Mouse (Mus musculus): ENCODE data around the gene Atp10b.
A peak's percentile ranks its signal among the peaks of the same experiment; 100 is the strongest.
"Not testable (repeated sequence)": the region's sequence is repeated elsewhere in the genome, so short reads cannot be mapped to it uniquely, and the experiment has no call there.

Atp10b gene

GRCm38 (mm10) chr11:43149577-43149976, at the start of gene Atp10b:
Gene Atp10b, plus strand, starts transcription at chr11:43149877.
- no peak for DNase-seq

DNA sequence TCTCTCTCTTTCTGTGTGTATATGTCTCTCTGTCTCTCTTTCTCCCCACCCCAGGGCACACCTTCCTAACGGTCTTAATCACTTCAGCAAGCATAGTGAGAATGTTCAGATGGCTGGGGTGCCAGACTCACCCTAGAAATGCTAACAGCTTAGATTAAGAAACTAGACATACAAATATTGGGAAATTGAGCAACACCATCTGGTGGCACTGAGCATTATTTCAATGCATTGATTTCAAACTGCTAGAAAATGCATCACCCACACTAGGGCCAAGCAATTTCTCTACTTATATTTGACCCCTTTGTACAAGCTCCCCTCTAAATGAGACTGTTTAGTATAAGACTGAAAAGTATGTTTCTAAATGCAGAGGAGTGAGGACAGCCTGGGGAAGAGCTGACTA, 48.3 kb upstream of the Atp10b start:
- DNase-seq, result no peak

GRCm38 (mm10) chr11:43125908-43126477, 23.7 kb upstream of the Atp10b start:
- DNase-seq, result no peak

DNA sequence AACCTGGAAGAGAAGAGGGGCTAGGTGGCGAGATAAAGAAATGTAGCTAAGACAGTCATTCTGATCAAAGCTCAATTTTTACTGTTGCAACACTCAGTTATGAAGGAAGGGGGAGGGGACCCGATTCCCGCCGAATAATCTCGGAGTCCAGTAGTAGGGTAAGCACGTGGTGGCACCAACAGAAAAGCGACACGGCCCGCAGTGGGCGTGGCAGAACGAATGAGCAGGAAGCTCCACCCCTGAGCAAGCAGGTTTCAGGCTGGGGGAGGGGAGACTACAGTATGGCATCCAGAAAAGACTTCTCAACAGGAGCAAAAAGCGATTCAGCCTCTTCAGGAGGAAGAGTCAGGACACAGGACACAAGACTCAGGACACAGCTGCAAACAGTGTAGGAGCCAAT, 23.1 kb upstream of the Atp10b start:
- not testable (repeated sequence) for DNase-seq

DNA sequence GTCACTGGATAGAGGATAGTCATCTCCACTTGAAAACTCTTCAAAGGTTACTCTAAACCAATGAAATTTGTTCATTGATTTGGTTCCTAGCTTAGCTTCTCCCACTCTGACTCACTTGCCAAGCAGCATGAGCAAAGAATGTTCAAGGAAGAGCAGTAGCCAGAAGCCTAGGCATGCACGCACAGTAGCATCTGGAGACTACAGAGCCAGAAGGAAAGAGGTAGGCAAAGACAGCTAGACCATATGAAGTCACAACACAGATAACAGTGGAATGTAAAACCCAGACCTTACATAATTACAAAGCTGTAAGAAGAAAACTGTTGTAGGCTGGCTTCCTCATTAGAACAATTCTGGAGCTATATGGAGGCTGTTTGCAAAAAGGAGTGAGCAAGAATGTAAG, 8.4 kb upstream of the Atp10b start:
- DNase-seq, result no peak

GRCm38 (mm10) chr11:43142811-43143210, 6.9 kb upstream of the Atp10b start:
- DNase-seq, result no peak

DNA sequence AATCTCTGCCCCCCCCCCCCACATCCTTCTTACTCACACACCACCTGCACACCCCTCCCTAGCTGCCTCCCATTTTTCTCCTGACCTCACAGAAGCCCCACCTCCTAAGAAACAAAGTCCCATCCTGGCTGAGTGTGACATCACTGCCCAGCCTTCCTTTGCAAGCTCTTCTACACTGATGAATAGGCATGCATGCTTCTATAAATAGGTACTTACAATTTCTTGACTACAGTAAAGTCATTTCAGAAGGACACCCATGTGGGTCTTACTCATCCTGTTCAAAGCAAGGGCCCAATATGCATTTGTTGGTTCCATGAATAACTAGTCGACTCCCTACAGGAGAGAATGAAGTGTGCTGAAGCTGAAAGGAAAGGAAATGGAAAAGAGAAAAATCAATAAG, 5.5 kb upstream of the Atp10b start:
- DNase-seq, result no peak

DNA sequence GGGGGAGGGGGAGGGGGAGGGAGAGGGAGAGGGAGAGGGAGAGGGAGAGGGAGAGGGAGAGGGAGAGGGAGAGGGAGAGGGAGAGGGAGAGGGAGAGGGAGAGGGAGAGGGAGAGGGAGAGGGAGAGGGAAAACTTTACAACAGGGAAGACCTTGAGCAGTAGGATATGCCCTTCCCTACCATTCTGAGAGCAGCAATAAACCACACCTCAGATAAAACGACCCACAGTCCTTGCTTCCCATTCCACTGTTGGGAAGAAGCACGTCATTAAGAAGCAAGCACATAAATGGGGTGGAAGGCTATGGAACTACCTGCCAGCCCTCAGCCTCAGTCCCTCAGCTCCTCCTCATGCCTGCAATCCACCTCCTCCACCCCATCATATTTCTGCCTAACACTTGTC, 4.8 kb upstream of the Atp10b start:
- DNase-seq, result not testable (repeated sequence)

DNA sequence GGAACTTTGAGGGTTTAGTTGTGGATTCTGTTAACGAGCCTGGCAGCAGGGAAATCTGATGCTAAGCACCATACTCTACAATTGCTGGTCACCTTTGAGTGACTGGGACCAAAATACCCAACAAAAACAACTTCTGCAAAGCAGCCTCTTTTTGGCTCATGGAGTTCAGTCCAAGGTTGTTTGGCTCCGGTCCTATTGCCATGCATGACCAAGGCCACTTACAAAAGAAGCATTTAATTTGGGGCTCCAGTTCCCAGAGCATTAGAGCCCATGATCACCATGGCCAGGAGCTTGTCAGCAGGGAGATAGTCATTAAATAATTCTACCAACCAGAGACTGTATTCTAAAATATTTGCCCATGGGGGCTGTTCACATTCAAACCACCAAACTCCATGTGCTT, 2.3 kb upstream of the Atp10b start:
- DNase-seq, result peak; percentile 28

DNA sequence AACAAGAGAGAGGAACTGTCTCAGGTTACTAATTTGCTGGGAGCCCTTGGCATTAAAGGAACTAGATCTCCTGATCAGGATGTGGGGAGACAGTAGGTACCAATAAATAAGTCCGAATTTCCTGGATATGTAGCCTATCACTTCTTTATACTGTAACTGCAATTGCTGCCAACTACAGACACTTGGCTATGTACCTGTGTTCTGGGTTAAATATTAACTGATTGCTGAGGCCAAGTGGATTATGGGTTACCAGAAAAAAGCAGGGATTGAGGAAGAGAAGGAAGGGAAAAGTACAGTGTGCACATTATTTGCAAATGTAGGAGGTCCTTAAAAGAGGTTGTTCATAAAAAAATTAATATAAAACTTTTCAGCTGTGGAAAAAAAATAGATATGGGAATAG, 1.3 kb upstream of the Atp10b start:
- DNase-seq, result no peak

- DNase-seq, result no peak
These were observed 5.3 kb downstream of the Atp10b start for GRCm38 (mm10) chr11:43155004-43155403.

GRCm38 (mm10) chr11:43155417-43155816, 5.7 kb downstream of the Atp10b start:
- DNase-seq, result no peak

DNA sequence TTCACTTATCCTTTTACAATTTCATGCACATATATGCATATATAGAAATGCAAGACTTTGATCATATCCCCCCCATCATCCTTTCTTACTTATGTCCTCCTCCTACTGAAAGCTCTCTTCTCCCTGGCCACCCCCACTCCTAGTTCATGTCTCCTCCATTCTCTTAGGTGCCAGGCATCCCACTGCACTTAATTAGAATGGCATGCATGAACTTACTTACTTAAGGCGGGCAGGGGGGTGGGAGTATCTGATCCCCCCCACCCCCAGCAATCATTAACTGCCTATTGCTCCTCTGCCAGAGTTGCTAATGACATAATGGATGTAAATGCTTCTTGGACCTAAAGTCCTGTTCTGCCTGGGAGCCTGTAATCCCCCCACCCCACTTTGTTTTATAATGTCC, 9.1 kb downstream of the Atp10b start:
- DNase-seq, result no peak

DNA sequence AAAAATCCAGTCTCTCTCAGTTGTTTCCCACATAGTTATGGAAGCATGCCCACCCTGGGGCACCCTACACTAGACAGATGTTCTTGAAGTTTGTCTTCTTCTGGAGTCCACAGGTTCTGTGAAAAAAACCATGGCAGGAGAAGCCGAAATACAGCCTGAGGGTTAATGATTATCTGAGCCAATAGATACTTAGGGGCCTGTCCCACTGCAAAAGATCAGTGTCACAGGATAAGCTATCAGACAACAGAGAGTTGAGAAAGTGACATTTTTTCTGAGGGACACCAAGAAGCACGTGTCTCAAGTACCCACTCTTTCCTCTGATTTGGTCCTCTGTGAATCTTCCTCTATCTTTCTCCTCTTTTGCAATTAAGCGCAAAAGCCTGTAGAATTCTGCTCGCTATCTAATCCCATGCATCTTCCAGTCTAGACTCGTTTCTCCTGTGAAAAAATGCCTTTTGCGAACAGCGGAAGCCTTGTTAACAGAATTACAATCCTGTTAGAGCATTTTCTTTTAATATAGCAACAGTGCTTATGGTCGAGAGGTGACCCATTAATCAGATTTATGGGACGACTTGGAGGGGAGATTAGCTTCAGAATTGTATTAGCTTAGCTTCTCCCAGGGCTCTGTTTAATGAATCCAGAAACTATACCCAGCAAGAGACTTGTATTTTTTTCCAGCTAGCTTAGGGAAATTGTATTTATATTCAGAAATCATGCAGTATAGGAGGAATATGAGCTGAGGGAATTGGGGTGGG, 10.7 kb downstream of the Atp10b start:
- DNase-seq, result no peak

GRCm38 (mm10) chr11:43170601-43171000, 20.9 kb downstream of the Atp10b start:
- DNase-seq, result no peak

GRCm38 (mm10) chr11:43174359-43175116, 24.9 kb downstream of the Atp10b start:
- DNase-seq, result no peak

DNA sequence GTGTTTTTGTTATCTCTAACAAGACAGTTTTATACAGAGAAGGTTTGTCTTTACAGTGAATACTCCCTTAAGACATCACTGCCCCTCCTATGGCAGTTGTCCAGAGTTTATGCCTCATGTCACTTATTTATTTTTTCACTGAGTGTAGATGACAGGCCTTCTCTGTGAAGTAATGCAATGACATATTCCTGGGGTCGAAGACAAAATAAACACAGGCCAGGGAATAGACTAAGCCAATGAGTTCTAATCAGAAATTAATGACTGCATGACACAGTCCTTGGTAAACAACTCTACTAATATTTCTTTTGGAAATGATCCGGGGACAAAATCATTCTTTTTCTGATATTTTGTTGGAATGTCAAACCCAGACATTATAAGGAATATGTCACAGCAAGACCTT, 32.7 kb downstream of the Atp10b start:
- no peak for DNase-seq

DNA sequence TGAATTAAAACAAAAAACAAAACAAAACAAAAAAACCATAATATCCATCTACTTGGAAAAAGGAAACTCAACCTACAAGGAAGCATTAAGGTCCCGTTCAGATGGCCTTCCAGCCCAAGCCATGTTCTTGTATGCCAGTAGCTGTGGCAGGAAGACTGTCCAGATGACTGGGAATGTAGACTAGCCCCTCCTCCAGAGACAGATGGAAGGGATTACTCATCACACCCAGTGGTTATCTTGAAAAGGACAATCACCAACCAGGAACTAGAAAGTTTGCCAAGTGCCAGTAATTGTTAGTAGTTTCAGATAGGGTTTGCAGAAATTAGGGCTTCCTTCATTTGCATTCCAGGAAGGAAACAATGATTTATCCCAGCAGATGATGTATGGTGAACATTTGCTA, 33.1 kb downstream of the Atp10b start:
- no peak for DNase-seq

DNA sequence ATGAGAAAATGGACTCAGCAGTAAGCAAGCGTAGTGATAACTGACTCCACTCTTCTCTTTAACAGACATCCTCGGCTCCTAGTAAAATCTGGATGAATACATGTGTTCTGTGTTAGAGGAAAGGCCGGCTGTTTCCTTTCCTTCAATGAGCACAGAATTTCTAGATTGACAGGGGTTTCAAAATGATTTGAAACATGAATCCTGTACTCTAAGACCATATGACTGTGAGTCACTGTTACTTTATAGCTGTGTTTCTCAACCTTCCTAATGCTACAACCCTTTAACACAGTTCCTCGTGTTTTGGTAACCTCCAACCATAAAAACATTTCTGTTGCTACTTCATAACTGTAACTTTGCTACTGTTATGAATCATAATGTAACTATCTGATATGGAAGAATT, 33.8 kb downstream of the Atp10b start:
- no peak for DNase-seq

DNA sequence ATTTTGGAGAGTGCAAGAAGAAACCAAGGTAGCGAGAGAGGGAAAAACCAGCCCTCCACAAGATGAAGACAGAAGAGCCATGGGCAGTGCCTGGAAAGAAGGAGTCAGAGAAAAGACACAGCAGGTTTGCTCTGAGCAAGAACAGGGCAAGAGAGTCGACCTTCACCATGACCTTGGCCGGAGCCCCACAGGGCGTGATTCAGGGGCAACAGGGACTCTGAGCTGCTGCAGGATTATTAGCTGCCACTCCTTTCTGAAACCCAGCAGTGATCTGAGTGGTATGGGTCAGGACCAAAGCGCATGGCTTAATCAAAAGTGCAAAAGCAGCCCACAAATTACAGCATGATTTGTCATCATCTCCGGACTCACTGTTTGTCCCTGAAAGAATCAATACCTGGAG, 36.6 kb downstream of the Atp10b start:
- no peak for DNase-seq

GRCm38 (mm10) chr11:43189817-43190593, 40.3 kb downstream of the Atp10b start:
- no peak for DNase-seq

DNA sequence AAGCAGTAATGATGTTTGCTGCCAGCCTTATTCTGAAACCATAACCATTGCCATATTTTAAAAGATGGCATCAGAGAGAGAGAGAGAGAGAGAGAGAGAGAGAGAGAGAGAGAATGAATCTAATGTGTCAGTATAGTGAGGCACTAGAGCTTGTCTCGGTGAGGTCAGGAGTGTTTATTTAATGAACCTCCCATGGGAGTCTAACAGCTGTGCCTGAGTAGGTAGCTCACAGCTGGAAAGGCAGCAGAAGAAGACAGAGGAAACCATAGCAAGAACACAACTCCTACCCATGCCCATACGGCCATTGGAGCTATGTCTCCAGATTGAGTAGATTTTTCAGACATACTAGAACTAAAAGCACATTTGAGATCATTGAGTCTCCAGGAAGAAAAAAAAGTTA, 49.1 kb downstream of the Atp10b start:
- no peak for DNase-seq

- DNase-seq, result no peak
These were observed 49.7 kb downstream of the Atp10b start for GRCm38 (mm10) chr11:43199358-43199757.
